Mouse (Mus musculus): ENCODE results near the gene Isg20. TPM values are rescaled to one million over a fixed set of nuclear protein-coding genes. Genes with fewer than 3 reads are reported as not detected.

The Isg20 gene
- polyA plus RNA-seq, 1 experiment: 12.5 TPM

DNA sequence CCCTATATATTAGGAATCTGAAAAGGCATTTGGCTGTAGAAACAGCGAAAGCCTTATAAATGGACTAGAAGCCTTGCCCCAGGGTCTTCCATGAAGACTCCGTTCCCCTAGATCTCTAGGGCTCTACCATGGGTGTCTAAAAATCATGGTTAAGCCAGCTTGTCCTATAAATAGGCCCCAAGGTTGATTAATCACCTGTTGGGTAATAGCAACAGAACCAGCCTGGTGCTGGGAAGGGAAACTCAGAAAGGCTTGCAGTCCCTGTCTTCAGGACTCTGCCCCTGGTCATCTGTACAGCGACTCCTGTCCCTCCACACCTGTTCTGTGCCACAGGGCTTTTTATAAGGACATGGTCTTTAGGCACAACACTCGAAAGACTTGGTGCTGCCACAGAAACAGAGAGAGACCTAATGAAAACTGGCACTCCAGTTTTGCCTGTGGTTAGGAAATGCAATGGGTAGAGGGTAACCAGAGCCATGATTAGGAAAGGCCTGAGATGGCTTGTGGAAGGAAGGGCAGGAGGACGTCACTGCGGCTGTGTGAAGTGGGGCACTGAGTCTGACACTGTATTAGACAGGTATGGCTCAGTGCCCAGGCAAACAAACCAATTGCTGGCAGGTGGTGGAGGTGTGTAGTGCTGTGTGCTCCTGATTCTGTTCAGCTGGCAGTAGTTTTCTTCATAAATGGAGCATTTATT is 9.9 kb upstream of the Isg20 start:
- 81% methylated on average over 6 of the region's 6 CpGs for WGBS
- H3K27ac ChIP-seq (ENCODE audit: insufficient read depth, low read depth, low read length): no peak overlapping the region
- TF ChIP-seq POLR2A (IDR thresholded peaks at IDR 0.05; ENCODE audit: low read depth, low read length) (no peak), CTCF (conservative IDR thresholded peaks at IDR 0.05; ENCODE audit: insufficient read depth, insufficient read length, low read depth, low read length) (no peak)
- DNase-seq: no peak
- H3K4me1 ChIP-seq (ENCODE audit: control insufficient read depth, insufficient read depth, low read length): no peaks in the 10 kb centered on the region
- H3K4me3 ChIP-seq (ENCODE audit: insufficient read depth, low read depth, low read length): no peak overlapping the region
- H3K27me3 ChIP-seq (replicated peaks; ENCODE audit: control insufficient read depth, insufficient read depth, low read length): no peaks in the 10 kb centered on the region
- peaks cover 1% of the 10 kb centered on the region; the same call in 1 of the 2 replicates for H3K36me3 ChIP-seq (ENCODE audit: control insufficient read depth, insufficient read depth, low read length)

DNA sequence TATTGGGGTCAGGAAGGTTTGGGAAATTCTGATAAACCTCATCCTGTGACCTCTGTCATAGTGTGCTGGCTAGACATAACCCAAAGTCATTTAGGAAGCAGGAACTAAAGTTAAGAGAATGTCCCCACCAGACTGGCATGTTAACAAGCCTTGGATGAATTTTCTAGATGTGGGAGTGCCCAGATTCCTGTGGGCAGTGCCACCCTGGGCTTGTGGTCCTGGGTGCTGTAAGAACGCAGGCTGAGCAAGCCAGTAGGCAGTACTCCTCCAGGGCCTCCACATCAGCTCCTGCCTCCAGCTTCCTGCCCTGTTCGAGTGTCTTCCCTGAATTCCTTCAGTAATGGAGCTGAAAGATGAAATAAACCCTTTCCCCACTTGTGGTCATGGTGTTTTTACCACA is 9.0 kb upstream of the Isg20 start:
- Histone ChIP-seq H3K27me3 (replicated peaks; ENCODE audit: control insufficient read depth, insufficient read depth, low read length) (no peaks in the 10 kb centered on the region), H3K27ac (ENCODE audit: insufficient read depth, low read depth, low read length) (no peak overlapping the region), H3K36me3 (ENCODE audit: control insufficient read depth, insufficient read depth, low read length) (peaks cover 1% of the 10 kb centered on the region; the same call in 1 of the 2 replicates), H3K4me1 (ENCODE audit: control insufficient read depth, insufficient read depth, low read length) (no peaks in the 10 kb centered on the region), H3K4me3 (ENCODE audit: insufficient read depth, low read depth, low read length) (no peak overlapping the region)
- TF ChIP-seq CTCF (conservative IDR thresholded peaks at IDR 0.05; ENCODE audit: insufficient read depth, insufficient read length, low read depth, low read length) (no peak), POLR2A (IDR thresholded peaks at IDR 0.05; ENCODE audit: low read depth, low read length) (no peak)
- no peak for DNase-seq
- WGBS: 66% methylated on average over 2 of the region's 2 CpGs

DNA sequence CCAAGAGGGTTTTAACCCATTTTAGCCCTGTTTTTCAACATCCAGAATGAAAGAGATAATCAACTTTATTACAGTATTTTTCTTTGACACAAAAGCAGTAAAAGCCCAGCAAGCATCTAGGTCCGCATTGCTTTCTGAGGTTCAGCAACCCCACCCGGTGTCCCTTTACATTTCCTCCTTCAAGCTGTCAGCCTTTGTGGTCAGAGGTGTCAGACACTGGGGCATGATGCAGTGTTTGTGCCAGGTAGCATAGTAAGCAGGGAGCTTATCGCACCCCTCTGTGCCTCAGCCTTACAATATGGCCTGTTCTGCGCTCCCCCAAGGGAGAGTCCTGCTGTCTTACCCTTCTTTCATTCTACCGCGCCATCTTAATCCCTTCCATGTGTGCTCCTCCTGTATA is 4.2 kb upstream of the Isg20 start:
- H3K36me3 ChIP-seq (ENCODE audit: control insufficient read depth, insufficient read depth, low read length): no peaks in the 10 kb centered on the region
- no peak overlapping the region for H3K4me3 ChIP-seq (ENCODE audit: insufficient read depth, low read depth, low read length)
- no peaks in the 10 kb centered on the region for H3K4me1 ChIP-seq (ENCODE audit: control insufficient read depth, insufficient read depth, low read length)
- H3K27ac ChIP-seq (ENCODE audit: insufficient read depth, low read depth, low read length): no peak overlapping the region
- DNase-seq: no peak
- H3K27me3 ChIP-seq (replicated peaks; ENCODE audit: control insufficient read depth, insufficient read depth, low read length): no peaks in the 10 kb centered on the region
- TF ChIP-seq POLR2A (IDR thresholded peaks at IDR 0.05; ENCODE audit: low read depth, low read length): no peak
- TF ChIP-seq CTCF (conservative IDR thresholded peaks at IDR 0.05; ENCODE audit: insufficient read depth, insufficient read length, low read depth, low read length): no peak
- 93% methylated on average over 6 of the region's 6 CpGs for WGBS

DNA sequence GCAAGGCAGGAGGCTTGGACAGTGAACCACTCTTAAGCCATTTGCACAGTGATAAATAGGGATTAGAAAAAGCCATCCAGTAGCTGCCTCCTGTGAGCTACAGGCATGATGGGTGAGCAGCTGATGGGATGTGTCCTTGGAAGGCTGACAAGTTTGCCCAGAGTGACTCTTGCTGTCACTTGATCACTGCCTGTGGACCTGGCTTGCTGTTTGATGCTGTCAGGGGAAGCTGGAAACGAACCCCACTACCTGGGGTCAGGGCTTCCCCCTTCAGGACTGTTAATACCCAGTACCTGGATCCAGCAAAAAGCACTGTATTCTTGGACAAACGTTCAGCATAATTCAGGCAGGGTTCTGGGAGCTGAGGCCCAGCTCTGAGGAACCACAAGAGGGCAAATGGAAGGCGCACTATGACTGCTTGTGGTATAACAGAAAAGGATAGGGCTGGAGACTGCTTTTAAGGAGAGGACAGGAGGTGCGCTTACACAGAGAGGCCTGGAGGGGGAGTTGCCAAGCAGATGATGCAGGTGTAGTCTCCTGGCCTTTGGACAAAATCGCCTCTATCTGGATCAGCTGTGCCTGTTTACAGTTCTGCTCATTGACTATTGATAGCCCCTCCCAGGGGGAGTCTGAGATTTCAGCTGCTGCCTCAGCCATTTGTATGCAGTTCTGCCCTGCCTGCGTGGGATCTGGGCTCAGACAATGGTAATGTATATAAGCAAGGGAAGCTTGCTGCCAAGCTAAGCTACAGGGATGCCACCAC is 2.7 kb upstream of the Isg20 start:
- Histone ChIP-seq H3K4me3 (ENCODE audit: insufficient read depth, low read depth, low read length) (no peak overlapping the region), H3K4me1 (ENCODE audit: control insufficient read depth, insufficient read depth, low read length) (no peaks in the 10 kb centered on the region), H3K27ac (ENCODE audit: insufficient read depth, low read depth, low read length) (no peak overlapping the region), H3K36me3 (ENCODE audit: control insufficient read depth, insufficient read depth, low read length) (no peaks in the 10 kb centered on the region), H3K27me3 (replicated peaks; ENCODE audit: control insufficient read depth, insufficient read depth, low read length) (no peaks in the 10 kb centered on the region)
- TF ChIP-seq POLR2A (IDR thresholded peaks at IDR 0.05; ENCODE audit: low read depth, low read length): no peak
- 0 out of 2 replicates have a peak, but pooled peaks have one; percentile 26 for TF ChIP-seq CTCF (conservative IDR thresholded peaks at IDR 0.05; ENCODE audit: insufficient read depth, insufficient read length, low read depth, low read length)
- DNase-seq: no peak
- 55% methylated on average over 6 of the region's 6 CpGs for WGBS

DNA sequence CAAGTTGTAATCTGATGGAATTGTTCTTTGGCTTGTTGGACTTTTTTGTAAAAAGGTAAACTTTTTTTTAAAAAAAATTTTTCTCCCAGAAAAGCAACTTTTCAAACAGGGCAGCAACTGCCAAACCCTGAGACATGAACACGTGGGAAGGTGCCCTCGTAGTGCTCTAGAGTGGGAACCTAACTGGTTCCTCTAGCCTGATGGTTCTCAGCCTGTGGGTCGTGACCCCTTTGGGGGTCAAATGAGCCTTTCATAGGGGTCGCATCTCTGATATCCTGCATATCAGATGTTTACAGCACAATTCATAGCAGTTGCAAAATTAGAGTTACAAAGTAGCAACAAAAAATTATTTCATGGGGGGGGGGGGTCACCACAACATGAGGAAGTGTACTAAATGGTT is 2.0 kb upstream of the Isg20 start:
- Histone ChIP-seq H3K27me3 (replicated peaks; ENCODE audit: control insufficient read depth, insufficient read depth, low read length) (no peaks in the 10 kb centered on the region), H3K4me3 (ENCODE audit: insufficient read depth, low read depth, low read length) (no peak overlapping the region), H3K36me3 (ENCODE audit: control insufficient read depth, insufficient read depth, low read length) (no peaks in the 10 kb centered on the region), H3K4me1 (ENCODE audit: control insufficient read depth, insufficient read depth, low read length) (no peaks in the 10 kb centered on the region), H3K27ac (ENCODE audit: insufficient read depth, low read depth, low read length) (no peak overlapping the region)
- DNase-seq: no peak
- TF ChIP-seq POLR2A (IDR thresholded peaks at IDR 0.05; ENCODE audit: low read depth, low read length): no peak
- no peak for TF ChIP-seq CTCF (conservative IDR thresholded peaks at IDR 0.05; ENCODE audit: insufficient read depth, insufficient read length, low read depth, low read length)
- WGBS: 87% methylated on average over 4 of the region's 4 CpGs

DNA sequence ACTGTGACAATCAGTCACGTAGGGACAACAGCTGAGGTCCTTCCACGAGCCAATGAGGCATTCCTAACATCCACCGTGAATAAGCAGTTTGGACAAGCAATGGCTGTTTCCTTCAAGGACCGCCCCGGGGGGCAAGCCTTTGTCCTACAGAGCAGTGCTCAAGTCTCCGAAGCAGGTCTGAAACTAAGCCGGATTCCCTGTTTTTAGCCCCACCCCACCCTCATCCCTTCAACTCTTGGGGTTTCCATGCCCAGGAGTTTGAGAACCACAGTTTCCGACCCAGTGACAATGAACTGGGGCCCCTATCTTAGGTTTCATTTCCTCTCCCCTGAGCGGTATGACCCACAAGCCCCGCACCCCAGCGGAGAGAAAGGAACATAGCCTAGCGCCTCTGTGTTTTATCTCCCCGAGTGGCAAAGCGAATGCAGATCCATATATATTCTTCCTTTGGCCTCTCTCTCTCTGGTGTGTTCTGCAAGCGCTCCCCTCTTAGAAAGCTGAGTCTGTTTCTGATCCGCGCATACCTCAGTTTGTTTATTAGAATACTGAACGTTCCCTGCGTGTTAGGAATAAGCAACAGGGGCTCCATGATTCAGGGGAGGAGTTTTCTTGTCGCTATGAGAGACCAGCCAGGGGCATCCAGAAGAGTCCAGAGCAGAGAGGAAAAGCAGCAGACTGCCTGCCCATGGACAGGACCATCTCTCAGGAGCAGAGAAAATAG is 811 bp upstream of the Isg20 start:
- H3K4me1 ChIP-seq (ENCODE audit: control insufficient read depth, insufficient read depth, low read length): no peaks in the 10 kb centered on the region
- H3K4me3 ChIP-seq (ENCODE audit: insufficient read depth, low read depth, low read length): peak overlapping the region; percentile 6; the same call in 1 of the 2 replicates
- DNase-seq: no peak
- WGBS: 14% methylated on average over 20 of the region's 20 CpGs
- H3K36me3 ChIP-seq (ENCODE audit: control insufficient read depth, insufficient read depth, low read length): no peaks in the 10 kb centered on the region
- H3K27ac ChIP-seq (ENCODE audit: insufficient read depth, low read depth, low read length): no peak overlapping the region
- H3K27me3 ChIP-seq (replicated peaks; ENCODE audit: control insufficient read depth, insufficient read depth, low read length): no peaks in the 10 kb centered on the region
- TF ChIP-seq CTCF (conservative IDR thresholded peaks at IDR 0.05; ENCODE audit: insufficient read depth, insufficient read length, low read depth, low read length) (no peak), POLR2A (IDR thresholded peaks at IDR 0.05; ENCODE audit: low read depth, low read length) (no peak)

Data from kidney, adult 2 months (tissue).